Mouse (Mus musculus) induced T-regulatory cell, adult 2 months (primary cell): Measurements from ENCODE around the gene Ano5.
A peak's percentile ranks its signal among the peaks of the same experiment; 100 is the strongest.

ENCODE experiments used
- DNase-seq: peaks from one replicate; pipeline ENCODE4 v3.0.0-alpha.2; 2012; ENCODE audit warnings: low read depth

The Ano5 gene

DNA sequence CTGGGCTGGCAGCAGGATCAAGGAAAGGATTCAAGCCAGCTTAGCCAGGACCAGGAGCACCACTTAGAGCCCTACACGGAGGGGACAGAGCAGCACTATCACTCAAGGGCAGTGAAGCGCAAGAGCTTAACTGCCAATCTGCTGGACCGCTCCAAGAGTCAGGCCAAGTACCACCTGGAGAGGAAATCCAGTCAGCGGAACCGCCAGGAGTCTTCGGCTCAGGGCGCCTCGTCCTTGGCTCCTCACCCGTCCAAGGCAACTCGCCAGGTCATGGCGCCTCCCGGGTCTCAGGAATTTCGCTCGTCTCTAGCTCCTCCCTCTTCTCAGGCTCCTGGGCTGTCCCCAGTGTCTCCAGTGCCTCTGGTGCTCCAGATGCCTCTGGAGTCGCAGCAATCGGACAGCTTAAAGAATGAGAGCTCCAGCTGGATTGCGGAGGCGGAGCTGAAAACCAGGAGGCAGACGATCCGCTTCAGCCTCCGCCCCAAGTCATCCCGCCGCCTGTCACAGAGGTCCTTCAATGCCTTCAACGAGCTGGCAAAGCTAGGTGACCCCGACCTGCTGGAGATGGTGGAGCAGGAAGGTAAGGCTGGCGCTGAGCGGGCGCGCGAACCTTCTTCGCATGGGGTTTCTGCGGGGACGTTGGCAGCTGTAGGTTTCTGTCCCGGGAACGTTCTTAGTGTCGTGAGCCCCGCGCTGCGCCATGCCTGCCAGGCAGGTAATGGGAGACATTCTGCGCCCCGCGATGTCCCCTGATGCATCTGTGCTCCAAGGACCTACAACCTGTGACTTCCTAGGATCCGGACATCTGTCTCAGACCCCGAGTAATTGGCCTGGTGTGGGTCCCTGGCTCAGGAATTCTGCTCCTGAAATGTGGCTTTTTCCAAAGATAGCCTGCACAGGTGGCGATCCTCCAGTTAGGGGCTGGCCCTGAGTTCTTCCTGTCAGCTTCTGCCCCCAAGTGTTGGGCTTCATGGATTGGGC lies at the start of gene Ano5:
Gene Ano5 (plus strand): TSS at position 359 of the 981 bp plus-strand sequence.
- DNase-seq: no peak

DNA sequence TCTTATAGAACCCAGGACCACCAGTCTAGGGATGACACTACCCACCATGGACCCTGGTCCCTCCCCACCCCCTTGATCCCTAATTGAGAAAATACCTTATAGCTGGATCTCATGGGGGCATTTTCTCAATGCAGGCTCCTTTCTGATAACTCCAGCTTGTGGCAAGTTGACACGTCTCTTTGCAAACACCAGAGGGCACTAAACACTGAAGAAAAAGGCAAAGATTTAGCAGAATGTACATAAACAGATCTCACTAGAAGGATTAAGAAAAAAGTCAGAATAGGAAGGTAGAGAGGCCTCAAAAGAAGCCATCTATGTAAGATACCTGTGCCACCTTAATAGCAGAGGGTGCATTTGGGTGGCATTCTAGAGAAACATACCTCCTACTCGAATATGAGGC lies 11.4 kb upstream of the Ano5 start:
- no peak for DNase-seq

DNA sequence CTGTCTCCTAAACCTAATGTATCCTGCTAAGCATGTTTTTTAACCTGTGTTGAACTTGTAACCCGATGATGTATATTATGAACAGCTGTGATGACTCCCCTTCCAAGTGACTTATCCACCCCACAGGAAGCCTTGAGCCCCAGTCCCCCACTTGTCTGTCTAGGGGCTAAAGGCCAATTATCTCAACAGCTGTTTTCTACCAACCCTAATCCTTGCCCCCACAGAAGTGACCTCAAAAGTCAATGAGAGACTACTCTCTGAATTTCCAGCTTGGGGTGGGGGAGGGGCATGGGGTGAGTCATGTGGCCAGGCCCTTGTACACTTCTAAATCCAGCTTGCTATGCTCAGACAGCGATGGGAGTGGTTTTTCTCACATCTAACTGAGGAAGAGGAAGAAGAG lies 6.9 kb upstream of the Ano5 start:
- no peak for DNase-seq

DNA sequence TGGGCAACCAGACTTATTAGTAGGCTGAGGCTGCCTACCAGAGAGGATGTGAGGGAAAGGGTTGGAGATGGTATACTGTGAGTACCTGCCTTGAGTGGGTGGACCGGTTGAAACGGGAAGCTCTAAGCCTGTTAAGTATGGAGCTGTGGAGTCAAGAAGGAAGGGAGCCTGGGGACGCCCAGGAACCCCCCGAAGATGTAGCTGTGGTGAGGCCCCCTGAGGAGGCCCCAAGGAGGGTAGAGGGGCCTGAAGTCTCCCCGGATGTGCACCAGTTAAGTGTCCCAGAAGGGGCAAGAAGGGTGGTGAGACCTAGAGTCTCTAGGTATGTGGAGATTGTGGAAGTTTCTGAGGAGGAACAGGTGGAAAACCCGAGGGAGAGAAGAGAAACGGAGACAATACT lies 682 bp upstream of the Ano5 start:
- no peak for DNase-seq

DNA sequence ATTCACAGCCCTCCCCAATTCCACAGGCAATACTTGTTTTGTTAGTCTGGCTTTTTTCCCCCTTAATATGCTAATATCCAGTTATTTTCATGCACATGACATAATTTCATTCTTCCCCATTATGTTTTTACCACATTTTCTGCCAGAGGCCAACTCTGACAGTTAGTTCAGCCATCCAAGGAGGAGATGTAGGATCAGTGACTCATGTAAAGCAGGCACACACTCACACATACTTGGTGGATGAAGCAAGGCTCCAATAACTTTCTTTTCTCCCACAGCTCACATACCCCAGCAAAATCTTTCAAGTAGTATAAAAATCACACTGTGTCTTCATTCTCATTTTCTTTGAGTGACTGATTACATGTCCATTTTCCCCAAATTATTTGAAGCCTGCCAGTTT lies 28.5 kb downstream of the Ano5 start:
- no peak for DNase-seq

DNA sequence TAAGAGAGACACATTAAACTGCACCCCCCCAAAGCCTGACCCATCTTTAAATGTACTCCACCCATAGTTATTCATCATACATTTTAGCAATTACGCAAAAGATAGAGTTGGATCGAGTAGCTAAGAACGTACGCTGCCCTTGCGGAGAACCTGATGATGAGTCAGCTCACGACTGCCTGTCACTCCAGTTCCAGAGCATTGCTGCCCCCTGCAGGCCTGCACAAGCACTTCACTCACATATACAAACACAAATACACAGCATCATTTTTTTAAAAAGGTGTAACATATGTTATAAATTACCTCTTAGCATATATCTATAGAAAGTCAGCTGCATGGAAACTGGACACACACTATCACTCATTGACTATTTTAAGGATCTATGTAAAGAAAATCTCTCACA lies 29.9 kb downstream of the Ano5 start:
- DNase-seq: no peak

DNA sequence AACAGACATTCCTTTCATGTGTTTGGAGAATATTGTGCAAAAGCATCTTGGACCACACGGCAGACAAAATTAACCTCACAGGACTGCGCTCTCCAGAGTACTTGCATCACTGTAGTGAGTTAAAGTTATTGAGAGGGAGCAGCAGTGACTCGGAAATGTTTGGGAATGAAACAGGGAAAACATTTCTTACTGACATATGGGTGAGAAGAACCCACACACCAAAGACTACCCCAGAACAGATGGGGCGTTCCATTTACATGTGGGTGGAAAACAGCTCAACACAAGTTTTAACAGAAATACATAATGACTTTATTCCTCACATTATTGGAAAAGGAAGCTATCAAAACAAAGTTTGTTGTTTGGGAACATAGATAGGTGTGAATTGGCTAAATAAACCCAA lies 89.2 kb downstream of the Ano5 start:
- DNase-seq: no peak

DNA sequence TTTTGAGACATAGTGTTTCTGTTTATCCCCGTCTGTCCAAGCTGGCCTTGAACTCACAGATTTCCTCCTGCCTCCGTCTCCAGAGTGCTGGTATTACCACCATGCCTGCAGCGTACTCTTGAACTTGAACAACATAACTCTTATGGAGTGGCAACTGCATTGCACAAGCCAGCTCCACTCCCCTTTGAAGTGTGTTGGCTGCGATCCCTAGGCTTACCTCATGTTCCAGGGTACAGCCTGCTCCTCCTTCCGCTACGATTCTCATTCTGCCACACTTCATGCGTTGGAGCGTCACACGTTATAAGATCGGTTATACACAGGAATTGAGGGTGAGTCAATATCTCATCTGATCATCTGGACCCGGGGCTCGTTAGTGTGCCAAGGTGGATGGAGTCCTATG lies 92.9 kb downstream of the Ano5 start:
- DNase-seq: no peak

DNA sequence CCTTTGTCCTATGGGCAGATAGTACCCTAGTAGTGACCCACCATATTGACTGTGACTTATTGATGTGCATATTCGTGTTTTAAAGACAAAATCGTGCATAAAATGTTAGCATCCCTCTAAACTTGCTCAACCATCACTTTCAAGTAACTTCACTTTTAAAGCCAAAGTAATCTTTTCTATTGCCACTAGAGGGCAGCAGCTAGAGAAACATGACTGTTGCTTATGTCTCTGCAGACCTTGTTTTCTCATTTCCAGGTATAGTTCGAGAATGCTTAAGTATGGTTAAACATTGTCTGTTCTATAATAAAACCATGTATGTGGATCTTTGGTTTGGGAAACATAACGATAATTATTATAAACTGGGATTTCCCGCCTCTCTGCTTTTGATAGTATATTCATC lies 103.6 kb downstream of the Ano5 start:
- DNase-seq: peak; percentile 47

DNA sequence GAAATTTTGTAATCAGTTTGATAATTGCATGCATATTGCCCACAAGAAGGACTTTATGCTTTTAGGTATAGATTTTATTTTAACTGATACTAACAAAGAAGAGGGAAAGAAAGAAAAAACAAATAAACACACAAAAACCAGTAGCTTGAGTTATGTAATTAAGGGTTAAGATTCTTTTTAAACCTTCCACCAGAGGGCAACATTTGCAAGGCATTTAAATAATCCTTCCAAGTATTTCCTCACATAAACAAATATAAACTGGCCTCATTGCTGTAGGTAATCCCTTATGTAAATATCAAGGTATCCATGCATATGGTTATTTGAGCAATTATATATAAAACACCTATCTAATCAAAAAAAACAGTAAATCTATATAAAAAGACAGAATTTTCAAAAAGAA lies 107.1 kb downstream of the Ano5 start:
- peak; percentile 44 for DNase-seq

DNA sequence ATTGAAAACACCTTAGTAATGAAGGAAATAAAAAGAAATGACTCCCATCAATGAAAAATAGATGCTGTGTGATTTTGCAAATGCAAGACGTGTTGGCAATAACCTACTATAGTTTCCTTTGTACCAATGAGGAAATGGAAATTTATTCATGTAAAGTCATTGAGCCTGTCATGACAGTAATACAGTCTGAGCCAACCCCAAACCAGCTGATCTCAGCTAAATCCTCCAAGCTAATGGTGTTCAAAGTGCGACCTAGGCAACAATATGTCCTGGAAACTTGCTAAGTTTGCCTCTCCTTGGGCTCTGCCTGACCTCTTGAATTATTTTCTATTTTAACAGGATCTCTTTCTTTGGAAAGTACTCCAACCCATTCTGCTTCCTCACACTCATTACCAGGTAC lies 107.6 kb downstream of the Ano5 start:
- no peak for DNase-seq

DNA sequence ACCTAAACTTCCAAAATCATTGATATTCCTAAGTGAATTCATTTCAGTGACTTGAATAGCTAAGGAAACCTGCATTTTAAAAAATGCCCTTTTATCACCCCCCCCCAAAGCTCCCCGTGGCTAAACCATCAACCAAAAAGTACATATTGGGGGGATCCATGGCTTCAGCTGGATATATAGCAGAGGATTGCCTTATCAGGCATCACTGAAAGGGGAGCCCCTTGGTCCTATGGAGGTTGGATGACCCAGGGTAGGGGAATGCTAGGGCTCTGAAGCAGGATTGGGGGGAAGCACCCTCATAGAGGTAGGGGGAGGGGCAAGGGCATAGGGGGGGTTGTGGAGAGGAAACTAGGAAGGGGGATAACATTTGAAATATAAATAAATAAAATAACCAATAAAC lies 109.1 kb downstream of the Ano5 start:
- no peak for DNase-seq

DNA sequence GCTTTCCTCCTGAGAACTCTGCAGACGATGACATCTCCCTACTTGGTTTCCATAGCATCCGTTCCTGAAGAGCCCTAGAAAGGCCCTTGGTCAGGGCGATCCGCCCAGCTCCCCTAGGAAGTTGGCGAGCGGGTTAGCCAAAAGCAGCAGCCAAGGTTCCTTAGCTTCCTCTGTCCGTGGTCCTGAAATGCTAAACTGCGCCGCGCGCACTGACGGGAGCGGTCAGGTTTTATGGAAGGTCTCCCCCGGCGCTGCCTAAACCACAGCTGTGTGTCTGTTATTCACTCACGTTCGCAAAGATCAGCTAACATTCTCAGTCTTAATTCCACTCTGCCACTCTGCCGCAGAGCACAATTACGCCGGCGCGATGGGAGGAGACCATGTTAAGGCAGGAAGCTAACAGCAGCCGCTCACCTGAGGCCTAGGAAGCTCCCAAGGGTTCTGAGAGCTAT lies 110.9 kb downstream of the Ano5 start, which contains the start of gene Slc17a6:
Gene Slc17a6 (plus strand): TSS at position 313 of the 452 bp plus-strand sequence.
- peak; percentile 29 for DNase-seq

DNA sequence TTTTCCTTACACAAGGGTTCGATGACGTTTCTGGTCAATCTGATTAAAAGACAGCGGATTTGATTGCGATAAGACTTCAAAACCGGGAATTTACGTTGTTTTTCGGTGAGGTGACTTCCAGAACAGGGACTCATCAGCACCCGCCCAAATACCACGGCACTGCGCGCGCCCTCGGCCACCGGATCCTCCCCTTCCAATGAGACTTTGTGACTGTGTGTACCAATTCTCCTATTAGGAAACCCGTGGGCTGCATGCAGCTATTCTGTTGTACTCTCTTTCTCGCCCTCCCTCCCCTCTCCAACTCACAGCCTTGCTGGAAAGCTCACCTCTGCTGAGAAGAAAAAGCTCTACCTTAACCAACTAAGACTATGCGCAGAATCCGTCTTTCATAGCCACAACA lies 111.4 kb downstream of the Ano5 start:
- no peak for DNase-seq

DNA sequence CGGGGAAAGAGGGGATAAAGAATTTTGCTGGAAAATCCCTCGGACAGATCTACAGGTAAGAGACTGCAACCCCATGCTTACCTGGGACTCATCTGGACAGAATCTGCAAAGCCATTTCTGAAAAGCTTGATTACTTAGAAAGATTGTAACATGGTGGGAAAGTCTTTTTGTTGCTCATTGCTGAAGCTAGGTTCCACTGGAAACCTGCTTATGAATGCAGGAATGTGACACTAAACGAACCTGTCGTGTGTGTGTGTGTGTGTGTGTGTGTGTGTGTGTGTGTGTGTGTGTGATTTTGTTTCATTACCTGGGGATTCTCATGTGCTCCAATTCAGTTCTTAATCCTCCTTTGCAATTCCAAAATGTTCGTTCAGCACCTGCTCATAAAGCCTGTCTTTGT lies 111.8 kb downstream of the Ano5 start:
- no peak for DNase-seq

DNA sequence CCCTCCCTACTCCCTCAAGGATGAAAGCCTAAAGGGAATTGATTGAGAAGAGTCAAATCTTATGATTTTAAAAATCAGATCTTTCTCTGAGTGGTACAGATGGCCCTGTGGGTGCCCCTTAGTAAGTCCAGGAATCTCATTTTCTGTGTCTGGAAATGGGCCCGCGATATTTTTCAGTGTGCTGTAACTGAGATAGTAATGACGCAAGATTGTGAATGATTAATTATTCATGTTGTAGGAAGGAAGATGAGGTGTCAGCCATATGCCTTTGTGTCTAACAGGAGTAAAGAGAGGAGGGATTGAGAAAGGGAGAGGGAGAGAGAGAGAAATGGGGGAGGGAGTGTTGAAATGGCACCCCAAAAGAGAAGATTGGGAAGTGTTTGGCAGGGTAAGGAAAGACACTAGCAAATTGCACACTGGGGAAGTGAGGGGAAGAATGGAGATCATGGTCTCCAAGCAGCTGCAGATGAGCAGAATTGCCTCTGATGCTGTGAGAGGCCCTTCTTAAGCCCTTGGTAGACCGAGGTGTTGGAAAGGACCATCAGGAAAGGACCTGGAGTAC lies 113.6 kb downstream of the Ano5 start:
- no peak for DNase-seq

DNA sequence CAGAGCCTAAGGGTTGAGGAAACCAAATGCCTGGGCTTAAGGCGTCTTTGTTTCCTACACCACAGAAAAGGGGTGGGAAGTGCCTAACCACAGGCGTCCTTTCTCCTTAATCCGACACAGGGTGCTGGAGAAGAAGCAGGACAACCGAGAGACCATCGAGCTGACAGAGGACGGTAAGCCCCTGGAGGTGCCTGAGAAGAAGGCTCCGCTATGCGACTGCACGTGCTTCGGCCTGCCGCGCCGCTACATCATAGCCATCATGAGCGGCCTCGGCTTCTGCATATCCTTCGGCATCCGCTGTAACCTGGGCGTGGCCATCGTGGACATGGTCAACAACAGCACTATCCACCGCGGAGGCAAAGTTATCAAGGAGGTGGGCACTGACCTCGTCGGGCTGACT lies 114.3 kb downstream of the Ano5 start:
- no peak for DNase-seq

DNA sequence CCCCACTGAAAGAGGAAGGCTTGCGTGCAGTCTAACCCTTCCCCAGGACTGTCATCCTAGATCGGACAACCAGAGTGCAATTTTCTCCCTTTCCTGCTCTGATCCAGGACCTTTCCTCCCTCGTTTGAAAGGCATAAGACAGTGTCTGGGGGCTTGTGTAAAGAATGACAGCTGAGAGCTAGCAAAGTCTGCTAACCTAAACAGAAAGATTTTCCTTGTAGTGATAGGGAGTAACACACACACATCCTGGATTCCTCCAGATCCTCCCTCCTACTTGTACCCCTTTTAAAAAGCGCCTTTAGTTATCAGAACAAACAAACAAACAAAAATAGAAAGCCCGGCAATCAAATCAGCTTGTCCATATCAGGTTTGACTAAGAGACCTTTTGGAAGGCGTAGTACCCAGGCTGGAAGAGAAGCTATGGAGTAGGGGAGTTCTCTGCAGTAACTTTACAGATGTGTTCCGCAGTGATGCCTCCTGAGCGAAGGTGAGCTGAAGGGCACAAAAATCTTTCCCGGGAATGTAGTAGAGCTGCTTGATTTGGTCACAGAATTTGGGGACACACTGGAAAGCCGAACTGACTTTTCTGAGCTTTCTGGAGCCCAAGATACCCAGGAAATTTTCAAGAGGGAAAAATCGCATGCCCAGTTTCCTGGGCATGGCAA lies 114.9 kb downstream of the Ano5 start:
- DNase-seq: no peak

DNA sequence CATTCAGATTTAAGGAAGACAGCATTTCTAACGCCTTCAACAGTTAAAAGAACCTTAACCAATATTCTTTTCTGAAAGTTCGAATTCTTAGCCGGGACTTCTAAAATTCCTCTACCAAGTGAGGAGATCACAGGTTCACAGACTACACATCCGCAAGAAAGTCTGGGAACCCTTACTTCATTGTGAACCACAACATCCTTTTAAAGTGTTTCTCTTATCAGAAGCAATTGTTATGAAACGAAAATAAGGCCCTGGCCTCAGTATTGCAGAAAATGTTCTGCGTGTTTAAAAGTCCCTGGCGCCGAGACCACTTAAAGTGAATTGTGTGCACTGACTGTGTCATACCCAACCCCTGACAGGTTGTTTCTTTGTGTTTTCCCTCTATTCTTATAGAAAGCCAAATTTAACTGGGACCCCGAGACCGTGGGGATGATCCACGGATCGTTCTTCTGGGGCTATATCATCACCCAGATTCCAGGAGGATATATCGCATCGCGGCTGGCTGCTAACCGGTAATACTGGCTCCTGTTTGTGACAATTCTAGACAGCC lies 115.7 kb downstream of the Ano5 start:
- DNase-seq: no peak

DNA sequence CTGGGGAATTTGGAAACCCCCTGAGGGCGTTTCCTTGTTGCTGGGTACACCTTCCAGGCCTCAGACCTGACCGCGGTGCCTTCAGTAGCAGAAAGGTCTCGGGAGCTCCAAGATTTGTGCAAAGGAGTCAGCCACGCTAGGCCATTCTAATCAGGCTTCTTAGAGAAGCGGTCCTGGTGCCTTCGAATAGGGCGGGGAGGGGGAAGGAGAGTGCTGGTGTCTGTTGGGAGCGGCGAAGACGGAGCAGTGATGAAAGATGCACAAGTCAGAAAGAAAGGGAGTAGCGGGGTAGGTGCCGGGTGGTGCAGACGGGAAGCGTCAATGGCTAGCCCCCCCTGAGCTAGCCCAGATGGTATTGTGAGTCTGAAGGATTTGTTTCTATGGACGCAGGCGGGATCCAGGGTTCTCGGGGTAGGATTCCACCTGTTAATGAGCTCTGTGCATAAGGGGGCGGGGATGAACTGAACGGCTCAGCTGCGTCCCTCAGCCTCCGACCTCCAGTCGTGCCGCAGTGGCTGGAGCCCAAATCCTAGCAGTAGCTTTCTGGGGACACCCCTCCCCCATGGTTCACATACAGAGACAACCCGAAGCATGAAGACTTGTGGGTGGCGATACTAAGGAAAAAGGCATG lies 116.3 kb downstream of the Ano5 start:
- DNase-seq: no peak

DNA sequence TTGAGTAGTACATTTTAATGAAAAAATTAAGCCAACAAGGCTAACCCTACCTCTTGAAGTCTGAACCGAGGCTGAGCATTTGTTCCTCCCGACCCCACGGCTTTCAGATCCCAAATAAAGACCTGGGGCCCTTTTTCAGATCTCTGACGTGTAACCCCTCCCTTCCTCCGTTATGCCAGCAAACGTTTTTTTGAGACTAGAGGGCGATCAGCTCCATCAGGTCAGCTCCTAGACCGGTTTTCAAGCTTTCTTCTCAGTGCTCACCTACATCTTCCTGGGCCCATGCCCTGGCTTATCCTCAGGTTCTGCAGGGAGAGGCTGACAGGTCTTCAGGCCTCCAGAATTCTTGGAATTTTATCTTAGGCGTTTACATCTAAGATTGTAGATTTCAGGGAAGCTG lies 116.8 kb downstream of the Ano5 start:
- DNase-seq: no peak

DNA sequence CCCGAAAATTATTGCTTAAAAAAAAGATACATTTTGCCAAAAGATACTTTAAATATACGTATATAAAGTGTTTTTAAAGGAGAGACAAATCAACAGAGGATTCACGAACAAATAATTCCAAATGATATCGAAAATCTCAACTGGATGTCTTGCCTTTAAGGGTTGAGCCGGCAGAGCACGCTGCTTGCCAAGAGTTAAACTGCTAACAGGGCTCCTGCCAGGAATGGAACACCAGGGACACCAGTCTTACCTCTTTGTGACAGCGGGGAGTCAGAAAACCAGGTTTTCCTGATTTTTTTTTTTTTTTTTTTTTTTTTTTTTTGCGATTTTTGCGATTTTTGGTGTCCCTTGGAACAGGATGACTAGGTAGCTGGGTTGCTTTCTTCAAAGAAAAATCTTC lies 117.5 kb downstream of the Ano5 start:
- DNase-seq: no peak
